Mouse (Mus musculus) spleen, adult 12 weeks (tissue): ENCODE measurements at regions not wholly inside any gene's neighbourhood (a gene's known extent, or its start where the extent isn't known, plus 50 kb on each side); places are given as distances from the start of the nearest gene placed in this dataset.

Experiments
- DNase-seq: peaks from one replicate; pipeline ENCODE4 v3.0.0; 2022; ENCODE audit warnings: low spot score

- no peak for DNase-seq
Measured at GRCm38 (mm10) chr7:115294655-115295230, 551.2 kb downstream of the Insc start.

GRCm38 (mm10) chr7:115300241-115300640 lies 556.7 kb downstream of the Insc start:
- DNase-seq: no peak

- no peak for DNase-seq
Measured at GRCm38 (mm10) chr7:115308377-115308776, 564.9 kb downstream of the Insc start.

GRCm38 (mm10) chr7:115310400-115311225 lies 567.1 kb downstream of the Insc start:
- DNase-seq: no peak

- no peak for DNase-seq
Measured at GRCm38 (mm10) chr7:115319504-115319903, 576.0 kb downstream of the Insc start.

- no peak for DNase-seq
Measured at GRCm38 (mm10) chr7:115322989-115323388, 579.5 kb downstream of the Insc start.

GRCm38 (mm10) chr7:115328300-115328699 lies 584.8 kb downstream of the Insc start:
- no peak for DNase-seq

- DNase-seq: no peak
Measured at GRCm38 (mm10) chr7:115331698-115332097, 588.2 kb downstream of the Insc start.

- no peak for DNase-seq
Measured at GRCm38 (mm10) chr7:115333046-115333577, 589.6 kb downstream of the Insc start.

- DNase-seq: no peak
Measured at GRCm38 (mm10) chr7:115335051-115335450, 591.6 kb downstream of the Insc start.

- DNase-seq: no peak
Measured at GRCm38 (mm10) chr7:115340155-115340554, 596.7 kb downstream of the Insc start.

- DNase-seq: no peak
Measured at GRCm38 (mm10) chr7:115341007-115341406, 597.5 kb downstream of the Insc start.

- DNase-seq: no peak
Measured at GRCm38 (mm10) chr7:115345749-115346148, 602.3 kb downstream of the Insc start.

GRCm38 (mm10) chr7:115358711-115359110 lies 615.2 kb downstream of the Insc start:
- DNase-seq: no peak

- DNase-seq: no peak
Measured at GRCm38 (mm10) chr7:115360142-115360541, 616.6 kb downstream of the Insc start.

- no peak for DNase-seq
Measured at GRCm38 (mm10) chr7:115362117-115362516, 618.6 kb downstream of the Insc start.

- peak; percentile 4 for DNase-seq
Measured at GRCm38 (mm10) chr7:115366910-115367309, 623.4 kb downstream of the Insc start.

- DNase-seq: no peak
Measured at GRCm38 (mm10) chr7:115371143-115371542, 627.6 kb downstream of the Insc start.

- no peak for DNase-seq
Measured at GRCm38 (mm10) chr7:115372921-115373320, 629.4 kb downstream of the Insc start.

- no peak for DNase-seq
Measured at GRCm38 (mm10) chr7:115373781-115374533, 630.5 kb downstream of the Insc start.

- no peak for DNase-seq
Measured at GRCm38 (mm10) chr7:115376067-115376466, 632.6 kb downstream of the Insc start.

GRCm38 (mm10) chr7:115378836-115379235 lies 635.3 kb downstream of the Insc start:
- no peak for DNase-seq

- DNase-seq: no peak
Measured at GRCm38 (mm10) chr7:115379600-115379999, 636.1 kb downstream of the Insc start.
